Mouse (Mus musculus): Measurements from ENCODE around the gene Tmc6.

- TF ChIP-seq GATA1 (IDR thresholded peaks at IDR 0.05; ENCODE audit: borderline replicate concordance, low read length) = no peak
- no peak for TF ChIP-seq FLI1 (IDR thresholded peaks at IDR 0.05; ENCODE audit: low read length)
Measured at GRCm38 (mm10) chr11:117798160-117798541, 16.2 kb upstream of the Tmc6 start.

All from megakaryocyte, embryonic 14.5 days (primary cell).